Mouse (Mus musculus): Measurements from ENCODE around the gene Samhd1. TPM values are rescaled to one million over a fixed set of nuclear protein-coding genes. Genes with fewer than 3 reads are reported as not detected.

The Samhd1 gene
- polyA plus RNA-seq, 1 experiment from 2014 or later: 27.5 TPM

- ATAC-seq (ENCODE audit: insufficient number of reproducible peaks, low FRiP score, low TSS enrichment, low read depth): no peak
- Histone ChIP-seq H3K9ac (ENCODE audit: low read length) (no peak overlapping the region), H3K4me3 (ENCODE audit: low read depth, low read length) (no peak overlapping the region), H3K27ac (replicated peaks; ENCODE audit: low read depth, low read length) (no peak overlapping the region), H3K4me2 (ENCODE audit: low read depth, severe bottlenecking) (no peak overlapping the region), H3K27me3 (ENCODE audit: control insufficient read depth, insufficient read depth, low read length) (no peaks in the 10 kb centered on the region), H3K9me3 (ENCODE audit: control insufficient read depth, low read length) (no peaks in the 10 kb centered on the region), H3K4me1 (ENCODE audit: control insufficient read depth, insufficient read depth, low read length) (no peaks in the 10 kb centered on the region), H3K36me3 (ENCODE audit: control insufficient read depth, insufficient read depth, low read length) (peaks cover 2% of the 10 kb centered on the region; the same call in 1 of the 2 replicates)
- WGBS: 93% methylated on average over 3 of the region's 3 CpGs
- DNase-seq (ENCODE audit: low spot score): no peak
These were observed 9.8 kb downstream of the Samhd1 start for GRCm38 (mm10) chr2:157125246-157125645.

- Histone ChIP-seq H3K27ac (replicated peaks; ENCODE audit: low read depth, low read length) (no peak overlapping the region), H3K4me2 (ENCODE audit: low read depth, severe bottlenecking) (no peak overlapping the region), H3K9me3 (ENCODE audit: control insufficient read depth, low read length) (no peaks in the 10 kb centered on the region), H3K36me3 (ENCODE audit: control insufficient read depth, insufficient read depth, low read length) (peaks cover 2% of the 10 kb centered on the region; the same call in 1 of the 2 replicates), H3K4me3 (ENCODE audit: low read depth, low read length) (no peak overlapping the region), H3K4me1 (ENCODE audit: control insufficient read depth, insufficient read depth, low read length) (no peaks in the 10 kb centered on the region), H3K27me3 (ENCODE audit: control insufficient read depth, insufficient read depth, low read length) (no peaks in the 10 kb centered on the region), H3K9ac (ENCODE audit: low read length) (no peak overlapping the region)
- DNase-seq (ENCODE audit: low spot score) (no peak), ATAC-seq (ENCODE audit: insufficient number of reproducible peaks, low FRiP score, low TSS enrichment, low read depth) (no peak)
- WGBS: 91% methylated on average over 8 of the region's 8 CpGs
These were observed 13.3 kb downstream of the Samhd1 start for GRCm38 (mm10) chr2:157121766-157122165.

GRCm38 (mm10) chr2:157119075-157119474 lies 16.0 kb downstream of the Samhd1 start:
- no peak for ATAC-seq (ENCODE audit: insufficient number of reproducible peaks, low FRiP score, low TSS enrichment, low read depth)
- Histone ChIP-seq H3K9ac (ENCODE audit: low read length) (no peak overlapping the region), H3K27me3 (ENCODE audit: control insufficient read depth, insufficient read depth, low read length) (no peaks in the 10 kb centered on the region), H3K36me3 (ENCODE audit: control insufficient read depth, insufficient read depth, low read length) (no peaks in the 10 kb centered on the region; the same call in 1 of the 2 replicates), H3K4me3 (ENCODE audit: low read depth, low read length) (no peak overlapping the region), H3K4me2 (ENCODE audit: low read depth, severe bottlenecking) (no peak overlapping the region), H3K4me1 (ENCODE audit: control insufficient read depth, insufficient read depth, low read length) (no peaks in the 10 kb centered on the region), H3K27ac (replicated peaks; ENCODE audit: low read depth, low read length) (no peak overlapping the region), H3K9me3 (ENCODE audit: control insufficient read depth, low read length) (no peaks in the 10 kb centered on the region)
- WGBS: 77% methylated on average over 3 of the region's 3 CpGs
- no peak for DNase-seq (ENCODE audit: low spot score)

- Histone ChIP-seq H3K27me3 (ENCODE audit: control insufficient read depth, insufficient read depth, low read length) (no peaks in the 10 kb centered on the region), H3K36me3 (ENCODE audit: control insufficient read depth, insufficient read depth, low read length) (no peaks in the 10 kb centered on the region; the same call in 1 of the 2 replicates), H3K9me3 (ENCODE audit: control insufficient read depth, low read length) (no peaks in the 10 kb centered on the region), H3K9ac (ENCODE audit: low read length) (no peak overlapping the region), H3K4me3 (ENCODE audit: low read depth, low read length) (no peak overlapping the region), H3K27ac (replicated peaks; ENCODE audit: low read depth, low read length) (no peak overlapping the region), H3K4me1 (ENCODE audit: control insufficient read depth, insufficient read depth, low read length) (no peaks in the 10 kb centered on the region), H3K4me2 (ENCODE audit: low read depth, severe bottlenecking) (no peak overlapping the region)
- no peak for ATAC-seq (ENCODE audit: insufficient number of reproducible peaks, low FRiP score, low TSS enrichment, low read depth)
- no peak for DNase-seq (ENCODE audit: low spot score)
- 87% methylated on average over 4 of the region's 4 CpGs for WGBS
These were observed 16.5 kb downstream of the Samhd1 start for GRCm38 (mm10) chr2:157118556-157118955.

DNA sequence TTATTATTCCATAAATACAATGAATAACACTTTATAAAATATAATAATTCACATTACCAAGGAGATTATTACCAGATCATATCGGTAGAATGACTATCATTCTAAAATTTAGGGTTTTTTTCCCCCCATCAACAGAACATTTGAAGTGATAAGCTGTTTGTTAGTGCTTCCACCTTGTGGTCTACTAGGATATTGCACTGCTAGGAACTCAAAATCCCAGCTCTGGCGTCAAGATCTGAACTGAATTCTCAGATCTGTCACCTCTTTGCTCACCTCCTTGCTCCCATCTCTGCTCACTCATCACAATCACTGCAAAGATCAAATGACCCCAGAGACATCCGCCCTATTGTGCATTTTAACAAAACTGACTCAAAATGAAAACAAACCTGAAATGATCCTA lies 18.1 kb downstream of the Samhd1 start:
- Histone ChIP-seq H3K27ac (replicated peaks; ENCODE audit: low read depth, low read length) (no peak overlapping the region), H3K4me1 (ENCODE audit: control insufficient read depth, insufficient read depth, low read length) (no peaks in the 10 kb centered on the region), H3K4me2 (ENCODE audit: low read depth, severe bottlenecking) (no peak overlapping the region), H3K27me3 (ENCODE audit: control insufficient read depth, insufficient read depth, low read length) (no peaks in the 10 kb centered on the region), H3K36me3 (ENCODE audit: control insufficient read depth, insufficient read depth, low read length) (no peaks in the 10 kb centered on the region; the same call in 1 of the 2 replicates), H3K9me3 (ENCODE audit: control insufficient read depth, low read length) (no peaks in the 10 kb centered on the region), H3K9ac (ENCODE audit: low read length) (no peak overlapping the region), H3K4me3 (ENCODE audit: low read depth, low read length) (no peak overlapping the region)
- no peak for ATAC-seq (ENCODE audit: insufficient number of reproducible peaks, low FRiP score, low TSS enrichment, low read depth)
- peak; percentile 36 for DNase-seq (ENCODE audit: low spot score)
- WGBS: 28% methylated on average over 3 of the region's 3 CpGs

GRCm38 (mm10) chr2:157108236-157108635 lies 26.8 kb downstream of the Samhd1 start:
- Histone ChIP-seq H3K9ac (ENCODE audit: low read length) (no peak overlapping the region), H3K36me3 (ENCODE audit: control insufficient read depth, insufficient read depth, low read length) (no peaks in the 10 kb centered on the region; the same call in 1 of the 2 replicates), H3K27ac (replicated peaks; ENCODE audit: low read depth, low read length) (no peak overlapping the region), H3K4me2 (ENCODE audit: low read depth, severe bottlenecking) (no peak overlapping the region), H3K4me3 (ENCODE audit: low read depth, low read length) (no peak overlapping the region), H3K27me3 (ENCODE audit: control insufficient read depth, insufficient read depth, low read length) (no peaks in the 10 kb centered on the region), H3K4me1 (ENCODE audit: control insufficient read depth, insufficient read depth, low read length) (no peaks in the 10 kb centered on the region), H3K9me3 (ENCODE audit: control insufficient read depth, low read length) (no peaks in the 10 kb centered on the region)
- DNase-seq (ENCODE audit: low spot score) (no peak), ATAC-seq (ENCODE audit: insufficient number of reproducible peaks, low FRiP score, low TSS enrichment, low read depth) (no peak)
- 85% methylated on average over 4 of the region's 4 CpGs for WGBS

- DNase-seq (ENCODE audit: low spot score) (no peak), ATAC-seq (ENCODE audit: insufficient number of reproducible peaks, low FRiP score, low TSS enrichment, low read depth) (no peak)
- Histone ChIP-seq H3K4me2 (ENCODE audit: low read depth, severe bottlenecking) (no peak overlapping the region), H3K4me3 (ENCODE audit: low read depth, low read length) (no peak overlapping the region), H3K27me3 (ENCODE audit: control insufficient read depth, insufficient read depth, low read length) (no peaks in the 10 kb centered on the region), H3K27ac (replicated peaks; ENCODE audit: low read depth, low read length) (no peak overlapping the region), H3K9me3 (ENCODE audit: control insufficient read depth, low read length) (no peaks in the 10 kb centered on the region), H3K36me3 (ENCODE audit: control insufficient read depth, insufficient read depth, low read length) (peaks cover 5% of the 10 kb centered on the region; the same call in 1 of the 2 replicates), H3K4me1 (ENCODE audit: control insufficient read depth, insufficient read depth, low read length) (no peaks in the 10 kb centered on the region), H3K9ac (ENCODE audit: low read length) (no peak overlapping the region)
- WGBS: 92% methylated on average over 8 of the region's 8 CpGs
These were observed 30.6 kb downstream of the Samhd1 start for GRCm38 (mm10) chr2:157104454-157104853.

GRCm38 (mm10) chr2:157102256-157102655 lies 32.8 kb downstream of the Samhd1 start:
- Histone ChIP-seq H3K36me3 (ENCODE audit: control insufficient read depth, insufficient read depth, low read length) (peaks cover 5% of the 10 kb centered on the region; the same call in 1 of the 2 replicates), H3K9ac (ENCODE audit: low read length) (no peak overlapping the region), H3K9me3 (ENCODE audit: control insufficient read depth, low read length) (no peaks in the 10 kb centered on the region), H3K4me2 (ENCODE audit: low read depth, severe bottlenecking) (no peak overlapping the region), H3K4me3 (ENCODE audit: low read depth, low read length) (no peak overlapping the region), H3K27me3 (ENCODE audit: control insufficient read depth, insufficient read depth, low read length) (no peaks in the 10 kb centered on the region), H3K27ac (replicated peaks; ENCODE audit: low read depth, low read length) (no peak overlapping the region), H3K4me1 (ENCODE audit: control insufficient read depth, insufficient read depth, low read length) (no peaks in the 10 kb centered on the region)
- DNase-seq (ENCODE audit: low spot score) (no peak), ATAC-seq (ENCODE audit: insufficient number of reproducible peaks, low FRiP score, low TSS enrichment, low read depth) (no peak)
- WGBS: 87% methylated on average over 2 of the region's 2 CpGs

DNA sequence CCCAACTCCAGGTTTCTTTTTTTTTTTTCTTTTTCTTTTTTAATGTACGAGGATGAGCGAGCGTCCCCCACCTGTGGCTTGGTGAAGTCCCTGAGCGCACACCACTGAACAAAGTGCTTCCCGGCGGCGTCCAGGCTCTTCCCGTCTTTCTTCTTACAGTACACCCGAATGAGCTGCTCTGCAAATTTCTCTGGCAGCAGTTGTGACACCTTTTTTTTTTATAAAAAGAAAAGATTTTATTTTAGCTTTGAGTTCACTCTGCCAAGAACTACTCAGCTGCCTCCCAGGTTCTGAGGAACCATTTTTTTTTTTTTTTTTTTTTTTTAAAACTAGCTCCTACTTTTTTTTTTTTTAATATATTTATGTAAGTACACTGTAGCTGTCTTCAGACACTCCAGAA lies 33.4 kb downstream of the Samhd1 start:
- 97% methylated on average over 9 of the region's 9 CpGs for WGBS
- H3K9ac ChIP-seq (ENCODE audit: low read length): no peak overlapping the region
- H3K4me3 ChIP-seq (ENCODE audit: low read depth, low read length): no peak overlapping the region
- H3K27ac ChIP-seq (replicated peaks; ENCODE audit: low read depth, low read length): no peak overlapping the region
- H3K36me3 ChIP-seq (ENCODE audit: control insufficient read depth, insufficient read depth, low read length): peaks cover 5% of the 10 kb centered on the region; the same call in 1 of the 2 replicates
- no peak for ATAC-seq (ENCODE audit: insufficient number of reproducible peaks, low FRiP score, low TSS enrichment, low read depth)
- no peak for DNase-seq (ENCODE audit: low spot score)
- no peaks in the 10 kb centered on the region for H3K9me3 ChIP-seq (ENCODE audit: control insufficient read depth, low read length)
- H3K27me3 ChIP-seq (ENCODE audit: control insufficient read depth, insufficient read depth, low read length): no peaks in the 10 kb centered on the region
- no peak overlapping the region for H3K4me2 ChIP-seq (ENCODE audit: low read depth, severe bottlenecking)
- H3K4me1 ChIP-seq (ENCODE audit: control insufficient read depth, insufficient read depth, low read length): no peaks in the 10 kb centered on the region

Data from limb, embryonic 11.5 days (tissue).